Mouse (Mus musculus): ENCODE results near the gene Gucy2c. TPM values are rescaled to one million over a fixed set of nuclear protein-coding genes. Genes with fewer than 3 reads are reported as not detected.
A peak's percentile ranks its signal among the peaks of the same experiment; 100 is the strongest.

Gucy2c gene
- polyA plus RNA-seq, 1 experiment from 2014 or later: 0.40 TPM

DNA sequence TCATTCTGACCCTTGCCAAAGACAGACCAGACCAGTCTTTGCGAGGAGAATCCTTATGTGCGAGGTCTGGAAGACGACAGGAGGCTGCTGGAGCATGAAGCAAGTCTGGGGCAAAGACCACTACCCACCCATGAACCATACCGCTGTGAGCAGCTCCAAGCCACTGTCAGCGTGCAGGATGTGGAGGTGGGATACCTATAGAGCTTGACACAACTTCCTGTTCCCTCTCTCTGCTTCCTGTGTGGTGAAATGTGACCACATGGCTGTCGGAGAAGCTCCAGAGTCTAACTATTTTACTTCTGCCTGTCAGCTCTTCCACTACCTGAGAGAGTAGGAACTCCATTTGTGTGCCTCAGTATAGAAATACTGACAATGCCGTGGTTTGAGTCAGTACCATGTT, 45.8 kb downstream of the Gucy2c start:
- no peak overlapping the region for H3K9ac ChIP-seq (ENCODE audit: low read length)
- H3K4me2 ChIP-seq (ENCODE audit: low read depth): no peak overlapping the region
- H3K36me3 ChIP-seq (ENCODE audit: control insufficient read depth, insufficient read depth, low read length): no peaks in the 10 kb centered on the region
- H3K4me1 ChIP-seq (ENCODE audit: control insufficient read depth, insufficient read depth, low read length): no peaks in the 10 kb centered on the region
- DNase-seq (ENCODE audit: low spot score) (no peak), ATAC-seq (ENCODE audit: insufficient read depth, low FRiP score, low TSS enrichment) (no peak)
- 88% methylated on average over 7 of the region's 7 CpGs for WGBS
- no peaks in the 10 kb centered on the region for H3K27me3 ChIP-seq (ENCODE audit: control insufficient read depth, insufficient read depth, low read length)
- no peaks in the 10 kb centered on the region for H3K9me3 ChIP-seq (ENCODE audit: control insufficient read depth, low read length)
- H3K27ac ChIP-seq (ENCODE audit: low read depth, low read length): no peak overlapping the region
- H3K4me3 ChIP-seq (ENCODE audit: low read depth, low read length): no peak overlapping the region

DNA sequence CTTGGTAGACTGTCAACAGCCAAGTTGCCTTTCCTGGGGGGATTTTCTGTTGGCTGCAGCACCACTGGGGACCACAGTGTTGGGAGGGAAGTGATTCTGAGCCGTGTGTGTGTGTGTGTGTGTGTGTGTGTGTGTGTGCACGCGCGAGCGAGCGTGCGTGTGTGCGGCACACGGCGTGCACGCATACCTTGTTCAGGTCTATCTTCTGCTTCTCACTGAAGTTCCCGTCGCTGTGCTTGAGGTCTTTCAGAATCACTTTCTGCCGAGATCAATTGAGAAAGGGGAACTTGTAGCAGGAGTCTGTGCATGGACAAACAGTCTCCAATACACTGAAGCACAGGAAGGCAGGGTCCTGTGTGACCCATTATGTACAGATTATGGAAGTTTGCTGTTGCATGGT, 53.4 kb downstream of the Gucy2c start:
- H3K9me3 ChIP-seq (ENCODE audit: control insufficient read depth, low read length): no peaks in the 10 kb centered on the region
- no peaks in the 10 kb centered on the region for H3K27me3 ChIP-seq (ENCODE audit: control insufficient read depth, insufficient read depth, low read length)
- H3K9ac ChIP-seq (ENCODE audit: low read length): no peak overlapping the region
- ATAC-seq (ENCODE audit: insufficient read depth, low FRiP score, low TSS enrichment) (no peak), DNase-seq (ENCODE audit: low spot score) (no peak)
- no peak overlapping the region for H3K4me2 ChIP-seq (ENCODE audit: low read depth)
- H3K27ac ChIP-seq (ENCODE audit: low read depth, low read length): no peak overlapping the region
- H3K4me3 ChIP-seq (ENCODE audit: low read depth, low read length): no peak overlapping the region
- 96% methylated on average over 14 of the region's 14 CpGs for WGBS
- H3K36me3 ChIP-seq (ENCODE audit: control insufficient read depth, insufficient read depth, low read length): no peaks in the 10 kb centered on the region
- H3K4me1 ChIP-seq (ENCODE audit: control insufficient read depth, insufficient read depth, low read length): no peaks in the 10 kb centered on the region

DNA sequence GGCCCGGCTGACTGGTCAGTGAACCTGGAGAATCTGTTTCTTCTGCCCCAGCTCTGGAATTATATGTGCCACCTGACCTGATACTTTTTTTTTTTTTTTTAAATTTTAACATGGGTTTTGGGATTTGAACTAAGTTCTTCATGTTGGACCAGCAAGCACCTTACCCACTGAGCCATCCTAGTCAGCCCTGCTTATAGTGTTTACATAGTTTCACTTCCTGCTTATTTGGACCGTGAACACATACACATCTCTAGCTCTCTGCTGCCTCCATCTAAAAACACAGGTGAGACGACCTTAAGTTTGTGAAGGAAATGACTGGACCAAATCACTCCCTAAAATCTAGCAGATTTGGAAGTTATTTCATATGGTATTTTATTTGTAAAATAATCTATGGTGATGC, 58.4 kb downstream of the Gucy2c start:
- DNase-seq (ENCODE audit: low spot score): no peak
- no peak for ATAC-seq (ENCODE audit: insufficient read depth, low FRiP score, low TSS enrichment)
- no peaks in the 10 kb centered on the region for H3K4me1 ChIP-seq (ENCODE audit: control insufficient read depth, insufficient read depth, low read length)
- H3K27ac ChIP-seq (ENCODE audit: low read depth, low read length): no peak overlapping the region
- H3K9me3 ChIP-seq (ENCODE audit: control insufficient read depth, low read length): no peaks in the 10 kb centered on the region
- no peaks in the 10 kb centered on the region for H3K27me3 ChIP-seq (ENCODE audit: control insufficient read depth, insufficient read depth, low read length)
- H3K9ac ChIP-seq (ENCODE audit: low read length): no peak overlapping the region
- H3K4me2 ChIP-seq (ENCODE audit: low read depth): no peak overlapping the region
- no peak overlapping the region for H3K4me3 ChIP-seq (ENCODE audit: low read depth, low read length)
- H3K36me3 ChIP-seq (ENCODE audit: control insufficient read depth, insufficient read depth, low read length): no peaks in the 10 kb centered on the region
- 76% methylated on average over 3 of the region's 3 CpGs for WGBS

GRCm38 (mm10) chr6:136722565-136722964, 59.0 kb downstream of the Gucy2c start:
- Histone ChIP-seq H3K9me3 (ENCODE audit: control insufficient read depth, low read length) (no peaks in the 10 kb centered on the region), H3K36me3 (ENCODE audit: control insufficient read depth, insufficient read depth, low read length) (no peaks in the 10 kb centered on the region), H3K4me3 (ENCODE audit: low read depth, low read length) (no peak overlapping the region), H3K4me1 (ENCODE audit: control insufficient read depth, insufficient read depth, low read length) (no peaks in the 10 kb centered on the region), H3K9ac (ENCODE audit: low read length) (no peak overlapping the region), H3K27ac (ENCODE audit: low read depth, low read length) (no peak overlapping the region), H3K27me3 (ENCODE audit: control insufficient read depth, insufficient read depth, low read length) (no peaks in the 10 kb centered on the region), H3K4me2 (ENCODE audit: low read depth) (no peak overlapping the region)
- ATAC-seq (ENCODE audit: insufficient read depth, low FRiP score, low TSS enrichment): no peak
- no peak for DNase-seq (ENCODE audit: low spot score)
- 90% methylated on average over 7 of the region's 7 CpGs for WGBS

DNA sequence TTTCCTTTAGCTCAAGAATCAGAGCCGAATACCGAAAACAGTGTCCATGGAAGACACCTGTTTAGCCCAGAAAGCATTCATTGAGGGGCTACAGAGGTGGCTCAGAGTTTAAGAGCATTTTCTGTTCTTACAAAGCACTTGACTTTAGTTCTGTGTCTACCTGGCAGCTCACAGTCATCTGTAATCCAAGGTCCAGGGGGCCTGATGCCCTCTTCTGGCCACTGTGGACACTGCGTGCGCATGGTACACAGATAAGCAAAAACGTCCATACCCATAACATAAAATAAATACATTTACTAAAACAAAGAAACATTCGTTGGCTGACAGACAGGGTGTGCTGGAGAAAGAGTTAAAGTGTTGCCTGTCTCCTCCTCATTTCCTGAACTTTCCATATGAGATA, 59.6 kb downstream of the Gucy2c start:
- DNase-seq (ENCODE audit: low spot score): peak; percentile 61
- no peaks in the 10 kb centered on the region for H3K4me1 ChIP-seq (ENCODE audit: control insufficient read depth, insufficient read depth, low read length)
- H3K9me3 ChIP-seq (ENCODE audit: control insufficient read depth, low read length): no peaks in the 10 kb centered on the region
- 65% methylated on average over 6 of the region's 6 CpGs for WGBS
- no peak overlapping the region for H3K9ac ChIP-seq (ENCODE audit: low read length)
- ATAC-seq (ENCODE audit: insufficient read depth, low FRiP score, low TSS enrichment): no peak
- no peak overlapping the region for H3K4me3 ChIP-seq (ENCODE audit: low read depth, low read length)
- H3K4me2 ChIP-seq (ENCODE audit: low read depth): no peak overlapping the region
- H3K27ac ChIP-seq (ENCODE audit: low read depth, low read length): no peak overlapping the region
- no peaks in the 10 kb centered on the region for H3K36me3 ChIP-seq (ENCODE audit: control insufficient read depth, insufficient read depth, low read length)
- no peaks in the 10 kb centered on the region for H3K27me3 ChIP-seq (ENCODE audit: control insufficient read depth, insufficient read depth, low read length)

- Histone ChIP-seq H3K27me3 (ENCODE audit: control insufficient read depth, insufficient read depth, low read length) (no peaks in the 10 kb centered on the region), H3K27ac (ENCODE audit: low read depth, low read length) (no peak overlapping the region), H3K9me3 (ENCODE audit: control insufficient read depth, low read length) (no peaks in the 10 kb centered on the region), H3K36me3 (ENCODE audit: control insufficient read depth, insufficient read depth, low read length) (no peaks in the 10 kb centered on the region), H3K4me2 (ENCODE audit: low read depth) (no peak overlapping the region), H3K4me1 (ENCODE audit: control insufficient read depth, insufficient read depth, low read length) (no peaks in the 10 kb centered on the region), H3K9ac (ENCODE audit: low read length) (no peak overlapping the region), H3K4me3 (ENCODE audit: low read depth, low read length) (no peak overlapping the region)
- no peak for ATAC-seq (ENCODE audit: insufficient read depth, low FRiP score, low TSS enrichment)
- WGBS: 90% methylated on average over 15 of the region's 15 CpGs
- DNase-seq (ENCODE audit: low spot score): no peak
These were observed 61.1 kb downstream of the Gucy2c start for GRCm38 (mm10) chr6:136720436-136720835.

GRCm38 (mm10) chr6:136715881-136716431, 65.6 kb downstream of the Gucy2c start:
- Histone ChIP-seq H3K4me1 (ENCODE audit: control insufficient read depth, insufficient read depth, low read length) (no peaks in the 10 kb centered on the region), H3K36me3 (ENCODE audit: control insufficient read depth, insufficient read depth, low read length) (no peaks in the 10 kb centered on the region), H3K9me3 (ENCODE audit: control insufficient read depth, low read length) (no peaks in the 10 kb centered on the region), H3K9ac (ENCODE audit: low read length) (no peak overlapping the region), H3K4me2 (ENCODE audit: low read depth) (no peak overlapping the region), H3K4me3 (ENCODE audit: low read depth, low read length) (no peak overlapping the region), H3K27me3 (ENCODE audit: control insufficient read depth, insufficient read depth, low read length) (no peaks in the 10 kb centered on the region), H3K27ac (ENCODE audit: low read depth, low read length) (no peak overlapping the region)
- DNase-seq (ENCODE audit: low spot score) (no peak), ATAC-seq (ENCODE audit: insufficient read depth, low FRiP score, low TSS enrichment) (no peak)
- 87% methylated on average over 10 of the region's 11 CpGs for WGBS

DNA sequence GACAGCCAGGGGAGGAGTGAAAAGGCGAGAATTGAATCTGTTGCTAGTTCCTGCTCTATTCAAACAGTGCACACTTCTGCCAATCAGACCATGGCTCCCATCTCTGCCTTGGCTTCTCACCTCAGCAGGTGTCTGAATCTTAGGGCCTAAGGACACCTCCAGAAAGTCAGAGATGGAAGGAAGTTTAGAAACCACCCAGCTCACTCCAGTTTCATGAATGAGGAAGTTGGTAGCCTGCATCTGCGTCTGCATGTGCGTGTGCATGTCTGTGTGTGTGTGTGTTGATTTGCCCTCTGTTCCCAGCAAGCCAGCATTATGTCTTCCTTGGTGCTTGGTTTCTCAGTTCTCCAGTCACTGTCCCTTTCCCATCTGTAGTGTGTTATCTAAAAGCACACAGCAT, 67.5 kb downstream of the Gucy2c start:
- WGBS: 85% methylated on average over 3 of the region's 3 CpGs
- Histone ChIP-seq H3K27me3 (ENCODE audit: control insufficient read depth, insufficient read depth, low read length) (no peaks in the 10 kb centered on the region), H3K4me3 (ENCODE audit: low read depth, low read length) (no peak overlapping the region), H3K4me1 (ENCODE audit: control insufficient read depth, insufficient read depth, low read length) (no peaks in the 10 kb centered on the region), H3K9ac (ENCODE audit: low read length) (no peak overlapping the region), H3K36me3 (ENCODE audit: control insufficient read depth, insufficient read depth, low read length) (no peaks in the 10 kb centered on the region), H3K4me2 (ENCODE audit: low read depth) (no peak overlapping the region), H3K9me3 (ENCODE audit: control insufficient read depth, low read length) (no peaks in the 10 kb centered on the region), H3K27ac (ENCODE audit: low read depth, low read length) (no peak overlapping the region)
- ATAC-seq (ENCODE audit: insufficient read depth, low FRiP score, low TSS enrichment) (no peak), DNase-seq (ENCODE audit: low spot score) (no peak)

- H3K4me3 ChIP-seq (ENCODE audit: low read depth, low read length): no peak overlapping the region
- no peaks in the 10 kb centered on the region for H3K9me3 ChIP-seq (ENCODE audit: control insufficient read depth, low read length)
- no peak overlapping the region for H3K9ac ChIP-seq (ENCODE audit: low read length)
- H3K4me2 ChIP-seq (ENCODE audit: low read depth): no peak overlapping the region
- ATAC-seq (ENCODE audit: insufficient read depth, low FRiP score, low TSS enrichment) (no peak), DNase-seq (ENCODE audit: low spot score) (no peak)
- H3K27ac ChIP-seq (ENCODE audit: low read depth, low read length): no peak overlapping the region
- H3K4me1 ChIP-seq (ENCODE audit: control insufficient read depth, insufficient read depth, low read length): no peaks in the 10 kb centered on the region
- 87% methylated on average over 5 of the region's 5 CpGs for WGBS
- H3K27me3 ChIP-seq (ENCODE audit: control insufficient read depth, insufficient read depth, low read length): no peaks in the 10 kb centered on the region
- no peaks in the 10 kb centered on the region for H3K36me3 ChIP-seq (ENCODE audit: control insufficient read depth, insufficient read depth, low read length)
These were observed 71.2 kb downstream of the Gucy2c start for GRCm38 (mm10) chr6:136710408-136710807.
